Mouse (Mus musculus): ENCODE data around the gene Retn. TPM values are rescaled to one million over a fixed set of nuclear protein-coding genes. Genes with fewer than 3 reads are reported as not detected.

Retn gene
- polyA plus RNA-seq, 1 experiment from 2014 or later = 0.58 TPM

GRCm38 (mm10) chr8:3622119-3622518 is 33.5 kb upstream of the Retn start:
- Histone ChIP-seq H3K9ac (ENCODE audit: low read depth, low read length) (no peak overlapping the region), H3K9me3 (replicated peaks; ENCODE audit: low read length) (no peaks in the 10 kb centered on the region), H3K4me2 (ENCODE audit: low read length) (peak overlapping the region; percentile 83), H3K4me1 (replicated peaks; ENCODE audit: insufficient read depth, low read length) (peaks cover 8% of the 10 kb centered on the region), H3K27ac (no peak overlapping the region), H3K27me3 (ENCODE audit: insufficient read depth, low read length) (no peaks in the 10 kb centered on the region), H3K36me3 (ENCODE audit: insufficient read depth, low read length) (peaks cover 9% of the 10 kb centered on the region), H3K4me3 (replicated peaks; ENCODE audit: low read depth, low read length) (peak overlapping the region; percentile 83)
- DNase-seq (ENCODE audit: low spot score) (no peak), ATAC-seq (replicated peaks; ENCODE audit: low FRiP score, low read depth) (no peak)
- 66% methylated on average over 8 of the region's 8 CpGs for WGBS
- TF ChIP-seq CTCF (IDR thresholded peaks at IDR 0.05; ENCODE audit: low read depth) = no peak

DNA sequence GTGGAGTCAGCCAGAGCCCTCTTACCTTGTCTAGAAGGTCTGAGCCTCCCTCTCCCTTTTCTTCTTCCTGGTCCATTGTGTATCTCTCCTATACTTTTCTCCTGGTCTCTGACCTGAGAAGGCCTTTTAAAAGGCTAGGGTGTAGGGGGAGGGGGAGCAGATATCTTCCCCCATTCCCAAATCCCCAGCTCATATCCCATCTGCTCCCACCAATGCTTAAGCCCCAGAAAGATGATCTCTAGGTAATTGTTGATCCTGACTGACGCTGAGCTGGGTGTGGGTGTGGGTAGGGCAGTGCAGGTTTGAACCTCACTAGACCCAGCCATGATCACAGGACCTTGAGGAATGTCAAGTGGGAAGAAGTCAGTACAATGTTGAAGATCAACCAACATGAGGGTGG is 30.1 kb upstream of the Retn start, which contains the start of gene Pcp2:
Gene Pcp2, minus strand, starts transcription at position 101 of the 400 bp plus-strand sequence.
- Histone ChIP-seq H3K4me3 (replicated peaks; ENCODE audit: low read depth, low read length) (no peak within 1 kb of the TSS), H3K9me3 (replicated peaks; ENCODE audit: low read length) (no peaks in the 10 kb centered on the region)

DNA sequence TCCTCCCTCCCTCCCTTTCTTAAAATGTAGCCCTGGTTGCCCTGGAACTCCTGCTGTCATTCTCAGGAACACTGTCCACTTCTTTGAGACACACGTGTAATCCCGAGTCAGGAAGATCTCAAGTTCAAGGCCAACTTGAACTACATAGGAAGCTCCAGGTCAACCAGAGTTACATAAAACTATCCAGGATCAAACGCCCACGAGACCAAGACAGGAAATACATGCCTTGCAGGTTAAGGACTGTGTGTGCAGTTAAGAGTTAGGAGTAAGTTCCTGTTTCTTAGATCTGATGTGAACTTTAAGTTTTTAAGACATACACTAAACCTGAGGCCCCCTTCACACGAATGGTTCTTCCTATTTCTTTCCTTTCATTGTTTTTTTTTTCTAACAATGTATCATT is 28.6 kb upstream of the Retn start:
- WGBS = 55% methylated on average over 5 of the region's 5 CpGs

More for the DNA sequence above, 30.1 kb upstream of the Retn start, which contains the start of gene Pcp2:
- H3K27ac ChIP-seq = no peak within 1 kb of the TSS
- H3K4me1 ChIP-seq (replicated peaks; ENCODE audit: insufficient read depth, low read length) = peaks cover under 1% of the 10 kb centered on the region
- 52% methylated on average over 1 of the region's 1 CpGs for WGBS
- no peak for TF ChIP-seq CTCF (IDR thresholded peaks at IDR 0.05; ENCODE audit: low read depth)
- H3K4me2 ChIP-seq (ENCODE audit: low read length) = no peak within 1 kb of the TSS
- ATAC-seq (replicated peaks; ENCODE audit: low FRiP score, low read depth) = no peak
- H3K9ac ChIP-seq (ENCODE audit: low read depth, low read length) = no peak within 1 kb of the TSS
- H3K36me3 ChIP-seq (ENCODE audit: insufficient read depth, low read length) = no peaks in the 10 kb centered on the region
- no peak for DNase-seq (ENCODE audit: low spot score)
- H3K27me3 ChIP-seq (ENCODE audit: insufficient read depth, low read length) = 0 out of 2 replicates have a peak, but pooled peaks cover 3% of the 10 kb centered on the region

DNA sequence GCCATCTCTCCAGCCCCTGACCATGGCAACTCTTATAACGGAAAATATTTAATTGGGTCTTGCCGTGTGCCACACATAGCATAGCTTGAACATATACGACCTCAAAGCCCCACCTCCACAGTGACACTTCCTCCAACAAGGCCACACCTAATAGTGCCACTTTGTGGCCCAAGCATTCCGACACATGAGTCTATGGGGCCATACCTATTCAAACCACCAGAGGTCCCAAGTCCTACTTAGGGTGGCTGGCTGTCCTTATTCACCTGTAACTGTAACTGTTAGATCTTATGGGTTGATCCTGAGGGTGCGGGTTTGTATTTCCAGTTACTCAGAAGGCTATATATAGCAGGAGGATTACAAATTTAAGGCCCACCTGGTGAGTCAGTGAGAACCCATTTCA is 27.6 kb upstream of the Retn start:
- peak; percentile 59 for DNase-seq (ENCODE audit: low spot score)
- no peak overlapping the region for H3K27ac ChIP-seq
- H3K4me3 ChIP-seq (replicated peaks; ENCODE audit: low read depth, low read length) = no peak overlapping the region
- TF ChIP-seq CTCF (IDR thresholded peaks at IDR 0.05; ENCODE audit: low read depth) = peak; percentile 74
- WGBS = 26% methylated on average over 5 of the region's 5 CpGs
- H3K9me3 ChIP-seq (replicated peaks; ENCODE audit: low read length) = no peaks in the 10 kb centered on the region
- no peak overlapping the region for H3K4me2 ChIP-seq (ENCODE audit: low read length)
- H3K4me1 ChIP-seq (replicated peaks; ENCODE audit: insufficient read depth, low read length) = no peaks in the 10 kb centered on the region
- 0 out of 2 replicates have a peak, but pooled peaks have one; percentile 37 for ATAC-seq (replicated peaks; ENCODE audit: low FRiP score, low read depth)
- 0 out of 2 replicates have a peak, but pooled peaks cover 3% of the 10 kb centered on the region for H3K27me3 ChIP-seq (ENCODE audit: insufficient read depth, low read length)
- no peak overlapping the region for H3K9ac ChIP-seq (ENCODE audit: low read depth, low read length)
- H3K36me3 ChIP-seq (ENCODE audit: insufficient read depth, low read length) = no peaks in the 10 kb centered on the region

More for the DNA sequence above, 28.6 kb upstream of the Retn start:
- DNase-seq (ENCODE audit: low spot score) (no peak), ATAC-seq (replicated peaks; ENCODE audit: low FRiP score, low read depth) (no peak)
- no peak overlapping the region for H3K4me2 ChIP-seq (ENCODE audit: low read length)
- TF ChIP-seq CTCF (IDR thresholded peaks at IDR 0.05; ENCODE audit: low read depth) = no peak
- no peaks in the 10 kb centered on the region for H3K4me1 ChIP-seq (replicated peaks; ENCODE audit: insufficient read depth, low read length)
- H3K27ac ChIP-seq = no peak overlapping the region
- H3K9ac ChIP-seq (ENCODE audit: low read depth, low read length) = no peak overlapping the region
- no peaks in the 10 kb centered on the region for H3K36me3 ChIP-seq (ENCODE audit: insufficient read depth, low read length)
- H3K9me3 ChIP-seq (replicated peaks; ENCODE audit: low read length) = no peaks in the 10 kb centered on the region
- H3K4me3 ChIP-seq (replicated peaks; ENCODE audit: low read depth, low read length) = no peak overlapping the region
- 0 out of 2 replicates have a peak, but pooled peaks cover 3% of the 10 kb centered on the region for H3K27me3 ChIP-seq (ENCODE audit: insufficient read depth, low read length)

- 0 out of 2 replicates have a peak, but pooled peaks have one; percentile 6 for TF ChIP-seq CTCF (IDR thresholded peaks at IDR 0.05; ENCODE audit: low read depth)
- peak within 1 kb of the TSS; percentile 63 for H3K4me3 ChIP-seq (replicated peaks; ENCODE audit: low read depth, low read length)
- 0 out of 2 replicates have a peak, but pooled peaks cover 3% of the 10 kb centered on the region for H3K36me3 ChIP-seq (ENCODE audit: insufficient read depth, low read length)
- H3K4me1 ChIP-seq (replicated peaks; ENCODE audit: insufficient read depth, low read length) = no peaks in the 10 kb centered on the region
- 6% methylated on average over 47 of the region's 47 CpGs for WGBS
- H3K27me3 ChIP-seq (ENCODE audit: insufficient read depth, low read length) = 0 out of 2 replicates have a peak, but pooled peaks cover 3% of the 10 kb centered on the region
- peak; percentile 94 for ATAC-seq (replicated peaks; ENCODE audit: low FRiP score, low read depth)
- peak within 1 kb of the TSS; percentile 71 for H3K9ac ChIP-seq (ENCODE audit: low read depth, low read length)
- no peaks in the 10 kb centered on the region for H3K9me3 ChIP-seq (replicated peaks; ENCODE audit: low read length)
- H3K4me2 ChIP-seq (ENCODE audit: low read length) = peak within 1 kb of the TSS; percentile 74
- peak within 1 kb of the TSS; percentile 8; the same call in 1 of the 2 replicates for H3K27ac ChIP-seq
- DNase-seq (ENCODE audit: low spot score) = peak; percentile 77
Observed at GRCm38 (mm10) chr8:3630647-3631477, 24.7 kb upstream of the Retn start, which contains the start of gene Stxbp2. Gene Stxbp2 (plus strand): TSS chr8:3630955.

DNA sequence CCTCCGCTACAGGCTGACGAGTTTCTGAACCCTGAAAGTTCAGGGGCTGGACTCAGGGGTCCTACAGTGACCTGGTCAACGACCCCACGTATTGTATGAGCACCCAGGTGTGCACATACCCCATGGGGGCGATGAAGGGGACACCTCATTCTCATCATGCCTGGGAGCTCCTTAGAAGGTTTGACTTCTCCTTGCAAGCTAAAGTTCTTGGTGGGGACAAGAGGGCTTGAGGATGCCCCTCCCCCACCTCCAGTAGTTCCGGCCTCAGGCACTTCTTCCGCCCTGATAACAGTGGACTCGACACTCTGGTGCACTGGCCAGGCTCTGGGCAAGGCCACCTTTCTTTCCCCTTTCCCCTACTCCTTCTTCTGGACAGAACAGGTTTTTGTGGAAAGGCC is 24.1 kb upstream of the Retn start:
- H3K27me3 ChIP-seq (ENCODE audit: insufficient read depth, low read length) = 0 out of 2 replicates have a peak, but pooled peaks cover 3% of the 10 kb centered on the region
- peak; percentile 13 for DNase-seq (ENCODE audit: low spot score)

More for the DNA sequence above, 24.1 kb upstream of the Retn start:
- H3K9me3 ChIP-seq (replicated peaks; ENCODE audit: low read length) = no peaks in the 10 kb centered on the region
- H3K9ac ChIP-seq (ENCODE audit: low read depth, low read length) = peak overlapping the region; percentile 71
- H3K4me1 ChIP-seq (replicated peaks; ENCODE audit: insufficient read depth, low read length) = no peaks in the 10 kb centered on the region
- WGBS = 14% methylated on average over 8 of the region's 8 CpGs
- TF ChIP-seq CTCF (IDR thresholded peaks at IDR 0.05; ENCODE audit: low read depth) = no peak
- peak overlapping the region; percentile 74 for H3K4me2 ChIP-seq (ENCODE audit: low read length)
- peak; percentile 37 for ATAC-seq (replicated peaks; ENCODE audit: low FRiP score, low read depth)
- H3K4me3 ChIP-seq (replicated peaks; ENCODE audit: low read depth, low read length) = peak overlapping the region; percentile 63
- peak overlapping the region; percentile 8; the same call in 1 of the 2 replicates for H3K27ac ChIP-seq
- H3K36me3 ChIP-seq (ENCODE audit: insufficient read depth, low read length) = 0 out of 2 replicates have a peak, but pooled peaks cover 3% of the 10 kb centered on the region
